Mouse (Mus musculus) layer of hippocampus, adult 18-20 months (tissue): Measurements from ENCODE around the gene Slc22a16. TPM values are rescaled to one million over a fixed set of nuclear protein-coding genes. Genes with fewer than 3 reads are reported as not detected.

Source experiments
- total RNA-seq, 2 experiments: library from RNA; stranded (reverse); gene quantifications; 2 replicates each; pipeline ENCODE4 v1.2.3; 2021

Slc22a16 gene
- total RNA-seq, 2 experiments from 2014 or later: not detected

Other genes starting within 250 kb of the Slc22a16 start
- gene Cdk19, start 230.8 kb upstream of the Slc22a16 start, total RNA-seq: 10 to 100 TPM; 35.6 to 36.3 TPM
- gene Ddo, start 59.7 kb downstream of the Slc22a16 start, total RNA-seq: 10 to 100 TPM; 18.8 to 19.4 TPM
- gene Mettl24, start 112.9 kb downstream of the Slc22a16 start, total RNA-seq: 1 to 10 TPM; 2.9 to 3.9 TPM